11 mouse cellular contexts compared by ENCODE assay signal in the genomic region with DNA sequence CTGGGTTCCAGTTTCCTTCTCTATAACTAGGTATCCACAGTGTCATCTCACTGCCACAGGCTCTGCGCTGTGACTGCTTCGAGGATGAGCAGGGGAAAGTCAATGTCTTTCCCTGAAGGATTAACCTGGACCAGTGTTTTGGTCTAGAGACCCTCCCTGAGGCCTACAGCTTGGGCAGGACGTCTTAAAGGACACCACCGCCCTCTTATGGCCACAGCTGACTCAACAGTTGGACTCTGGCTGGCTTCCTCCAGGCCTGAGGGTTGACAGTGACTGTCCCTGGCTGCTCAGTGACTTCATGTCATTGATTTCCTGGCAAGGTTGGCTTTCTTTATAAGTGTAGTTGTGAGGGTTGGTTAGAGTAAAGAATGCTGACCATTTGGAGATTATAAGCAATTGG. TPM values are rescaled to one million over a fixed set of nuclear protein-coding genes. Genes with fewer than 3 reads are reported as not detected.
DNase-seq lines count a peak whose midpoint lies in the region; ATAC-seq and TF ChIP-seq lines count a peak whose summit lies in the region.
"Had no signal": no experiment of that assay in that cellular context is flagged by ENCODE, and none has a peak within 500 bp of the region (broad histone marks: within the 10 kb centered on the region; RNA-seq: fewer than 3 reads in every experiment).

No protein-coding gene starts in this region.

- peaks cover 6% of the 10 kb centered on the region; the same call in 1 of the 2 replicates for H3K27me3 ChIP-seq in forebrain, postnatal 0 days (ENCODE audit: insufficient read depth, low read length)
- peaks cover 18% of the 10 kb centered on the region for H3K27me3 ChIP-seq in forebrain, embryonic 12.5 days
- peaks cover 11% of the 10 kb centered on the region; the same call in 1 of the 2 replicates for H3K27me3 ChIP-seq in midbrain, embryonic 11.5 days (ENCODE audit: control insufficient read depth, insufficient read depth, low read length)
- peaks cover 9% of the 10 kb centered on the region for H3K27me3 ChIP-seq in midbrain, embryonic 16.5 days (ENCODE audit: control insufficient read depth, insufficient read depth, low read depth, low read length)
- peaks cover 12% of the 10 kb centered on the region; the same call in 1 of the 2 replicates for H3K27me3 ChIP-seq in neural tube, embryonic 11.5 days (ENCODE audit: control insufficient read depth, insufficient read depth, low read length)

- no peaks in the 10 kb centered on the region for H3K4me1 ChIP-seq in forebrain, postnatal 0 days (ENCODE audit: insufficient read depth)
- H3K4me1 ChIP-seq in forebrain, embryonic 12.5 days = peaks cover 15% of the 10 kb centered on the region
- H3K4me1 ChIP-seq in midbrain, embryonic 11.5 days (ENCODE audit: control insufficient read depth, insufficient read depth, low read length) = peaks cover 8% of the 10 kb centered on the region
- H3K4me1 ChIP-seq in midbrain, embryonic 16.5 days (ENCODE audit: control insufficient read depth, insufficient read depth, low read length) = peaks cover 11% of the 10 kb centered on the region
- H3K4me1 ChIP-seq in neural tube, embryonic 11.5 days (ENCODE audit: control insufficient read depth, insufficient read depth, low read length) = no peaks in the 10 kb centered on the region

- no peak for ATAC-seq in forebrain, postnatal 0 days
- ATAC-seq in forebrain, embryonic 12.5 days (ENCODE audit: low FRiP score) = no peak
- ATAC-seq in midbrain, embryonic 11.5 days (ENCODE audit: low FRiP score) = no peak
- ATAC-seq in midbrain, embryonic 16.5 days = no peak
- ATAC-seq in neural tube, embryonic 11.5 days (ENCODE audit: insufficient read depth, low FRiP score, low TSS enrichment) = no peak
- ATAC-seq: activated CD4-positive, CD25-positive, alpha-beta regulatory T cell, adult 4 months had no signal

- H3K4me3 ChIP-seq in forebrain, postnatal 0 days (ENCODE audit: low read depth, low read length) = no peak overlapping the region
- H3K4me3 ChIP-seq in forebrain, embryonic 12.5 days (replicated peaks) = no peak overlapping the region
- no peak overlapping the region for H3K4me3 ChIP-seq in midbrain, embryonic 11.5 days (ENCODE audit: low read depth, low read length)
- H3K4me3 ChIP-seq in midbrain, embryonic 16.5 days (ENCODE audit: low read depth, low read length) = no peak overlapping the region
- H3K4me3 ChIP-seq in neural tube, embryonic 11.5 days (ENCODE audit: low read depth, low read length) = no peak overlapping the region
- H3K4me3 ChIP-seq: megakaryocyte, embryonic 14.5 days had no signal

- H3K9me3 ChIP-seq in forebrain, postnatal 0 days (ENCODE audit: low read length) = no peaks in the 10 kb centered on the region
- H3K9me3 ChIP-seq in forebrain, embryonic 12.5 days = no peaks in the 10 kb centered on the region
- H3K9me3 ChIP-seq in midbrain, embryonic 11.5 days (ENCODE audit: control insufficient read depth, low read length) = no peaks in the 10 kb centered on the region
- H3K9me3 ChIP-seq in midbrain, embryonic 16.5 days (replicated peaks; ENCODE audit: control insufficient read depth, low read length, poor library complexity, severe bottlenecking) = no peaks in the 10 kb centered on the region
- no peaks in the 10 kb centered on the region for H3K9me3 ChIP-seq in neural tube, embryonic 11.5 days (ENCODE audit: control insufficient read depth, low read length)
- H3K9me3 ChIP-seq: megakaryocyte, embryonic 14.5 days had no signal

- no peak overlapping the region for H3K9ac ChIP-seq in forebrain, postnatal 0 days
- H3K9ac ChIP-seq in forebrain, embryonic 12.5 days = no peak overlapping the region
- H3K9ac ChIP-seq in midbrain, embryonic 11.5 days (ENCODE audit: low read length) = no peak overlapping the region
- H3K9ac ChIP-seq in midbrain, embryonic 16.5 days (ENCODE audit: low read depth, low read length) = no peak overlapping the region
- H3K9ac ChIP-seq in neural tube, embryonic 11.5 days (ENCODE audit: low read length) = no peak overlapping the region

- H3K36me3 ChIP-seq in forebrain, postnatal 0 days (ENCODE audit: insufficient read depth) = no peaks in the 10 kb centered on the region
- no peaks in the 10 kb centered on the region for H3K36me3 ChIP-seq in forebrain, embryonic 12.5 days (replicated peaks)
- H3K36me3 ChIP-seq in midbrain, embryonic 11.5 days (ENCODE audit: control insufficient read depth, insufficient read depth, low read length) = no peaks in the 10 kb centered on the region
- no peaks in the 10 kb centered on the region for H3K36me3 ChIP-seq in midbrain, embryonic 16.5 days (ENCODE audit: control insufficient read depth, insufficient read depth, low read length)
- H3K36me3 ChIP-seq in neural tube, embryonic 11.5 days (ENCODE audit: control insufficient read depth, insufficient read depth, low read length) = no peaks in the 10 kb centered on the region

- peak; percentile 54 for TF ChIP-seq CTCF in forebrain, postnatal 0 days (IDR thresholded peaks at IDR 0.05; ENCODE audit: low read depth)

- H3K27ac ChIP-seq in forebrain, postnatal 0 days (ENCODE audit: low read depth, low read length) = no peak overlapping the region
- no peak overlapping the region for H3K27ac ChIP-seq in forebrain, embryonic 12.5 days
- no peak overlapping the region for H3K27ac ChIP-seq in midbrain, embryonic 11.5 days (ENCODE audit: low read depth, low read length)
- no peak overlapping the region for H3K27ac ChIP-seq in midbrain, embryonic 16.5 days (ENCODE audit: low read length)
- no peak overlapping the region for H3K27ac ChIP-seq in neural tube, embryonic 11.5 days (ENCODE audit: low read depth, low read length)

- 20% methylated on average over 4 of the region's 4 CpGs for WGBS in forebrain, postnatal 0 days
- WGBS in forebrain, embryonic 12.5 days = 23% methylated on average over 4 of the region's 4 CpGs
- 19% methylated on average over 4 of the region's 4 CpGs for WGBS in midbrain, embryonic 11.5 days
- 22% methylated on average over 4 of the region's 4 CpGs for WGBS in midbrain, embryonic 16.5 days
- WGBS in neural tube, embryonic 11.5 days = 31% methylated on average over 4 of the region's 4 CpGs

- DNase-seq in forebrain, postnatal 0 days = no peak
- peak; percentile 92 for DNase-seq in midbrain, embryonic 11.5 days (ENCODE audit: low spot score, missing footprints)
- peak; percentile 82 for DNase-seq in embryo, embryonic 10 days (ENCODE audit: low spot score)
- peak; percentile 45 for DNase-seq in neural tube, embryonic 11.5 days (ENCODE audit: low spot score)
- no peak for DNase-seq in left cerebral cortex, adult 8-10 months (ENCODE audit: low spot score in 2 of 2)
- no peak for DNase-seq in cerebellum, postnatal 25 days

- H3K4me2 ChIP-seq in forebrain, postnatal 0 days (ENCODE audit: low read depth) = no peak overlapping the region
- no peak overlapping the region for H3K4me2 ChIP-seq in forebrain, embryonic 12.5 days
- no peak overlapping the region for H3K4me2 ChIP-seq in midbrain, embryonic 11.5 days
- no peak overlapping the region for H3K4me2 ChIP-seq in midbrain, embryonic 16.5 days (ENCODE audit: low read length)
- no peak overlapping the region for H3K4me2 ChIP-seq in neural tube, embryonic 11.5 days (ENCODE audit: low read depth)

RNA-seq across cellular contexts. Expression of a gene that starts 3.2 kb away (rescaled TPM):
- total RNA-seq in forebrain, postnatal 0 days (2014; rRNA removed) = 33.4 and 41.9 TPM in 2 replicates
- polyA plus RNA-seq in forebrain, postnatal 0 days (2015; fragmentation: Nextera tagmentation; extraction: Ambion mirVana) = 28.4 and 34.0 TPM in 2 replicates
- polyA plus RNA-seq in forebrain, embryonic 12.5 days (2016; fragmentation: Nextera tagmentation; extraction: Ambion mirVana) = 57.8 and 60.7 TPM in 2 replicates
- 70.1 and 70.2 TPM in 2 replicates for polyA plus RNA-seq in midbrain, embryonic 11.5 days (2014; fragmentation: Nextera tagmentation; extraction: Ambion mirVana)
- 40.0 and 42.2 TPM in 2 replicates for polyA plus RNA-seq in midbrain, embryonic 16.5 days (2015; fragmentation: Nextera tagmentation; extraction: Ambion mirVana)
- polyA plus RNA-seq in neural tube, embryonic 11.5 days (2014; fragmentation: Nextera tagmentation; extraction: Ambion mirVana) = 54.7 and 64.5 TPM in 2 replicates
- 10 to 100 TPM; 20.9 to 26.0 (median 24.4) TPM for total RNA-seq in left cerebral cortex, adult 8-10 months (2022)

RNA-seq across cellular contexts. Expression of a gene that starts 20.8 kb away (rescaled TPM):
- total RNA-seq in forebrain, postnatal 0 days (2014; rRNA removed) = 48.1 and 54.0 TPM in 2 replicates
- polyA plus RNA-seq in forebrain, postnatal 0 days (2015; fragmentation: Nextera tagmentation; extraction: Ambion mirVana) = 12.4 and 12.5 TPM in 2 replicates
- polyA plus RNA-seq in forebrain, embryonic 12.5 days (2016; fragmentation: Nextera tagmentation; extraction: Ambion mirVana) = 44.4 and 47.3 TPM in 2 replicates
- 28.4 and 33.0 TPM in 2 replicates for polyA plus RNA-seq in midbrain, embryonic 11.5 days (2014; fragmentation: Nextera tagmentation; extraction: Ambion mirVana)
- 16.7 and 17.5 TPM in 2 replicates for polyA plus RNA-seq in midbrain, embryonic 16.5 days (2015; fragmentation: Nextera tagmentation; extraction: Ambion mirVana)
- 48.4 and 49.0 TPM in 2 replicates for polyA plus RNA-seq in neural tube, embryonic 11.5 days (2014; fragmentation: Nextera tagmentation; extraction: Ambion mirVana)
- total RNA-seq in left cerebral cortex, adult 8-10 months (2022) = 10 to 100 TPM; 47.1 to 49.9 (median 47.7) TPM

RNA-seq across cellular contexts. Expression of a gene that starts 27.5 kb away (rescaled TPM):
- 0.62 and 2.5 TPM in 2 replicates for total RNA-seq in forebrain, postnatal 0 days (2014; rRNA removed)
- 1.0 and 1.9 TPM in 2 replicates for polyA plus RNA-seq in forebrain, postnatal 0 days (2015; fragmentation: Nextera tagmentation; extraction: Ambion mirVana)
- 5.4 and 6.7 TPM in 2 replicates for polyA plus RNA-seq in forebrain, embryonic 12.5 days (2016; fragmentation: Nextera tagmentation; extraction: Ambion mirVana)
- polyA plus RNA-seq in midbrain, embryonic 11.5 days (2014; fragmentation: Nextera tagmentation; extraction: Ambion mirVana) = 11.3 and 11.7 TPM in 2 replicates
- 1.4 and 2.3 TPM in 2 replicates for polyA plus RNA-seq in midbrain, embryonic 16.5 days (2015; fragmentation: Nextera tagmentation; extraction: Ambion mirVana)
- 16.4 and 23.0 TPM in 2 replicates for polyA plus RNA-seq in neural tube, embryonic 11.5 days (2014; fragmentation: Nextera tagmentation; extraction: Ambion mirVana)
- total RNA-seq in left cerebral cortex, adult 8-10 months (2022) = 1 to 10 TPM in 2 of 4 experiments, under 1 TPM in 2; 0.18 to 1.6 (median 0.97) TPM
- total RNA-seq: heart, adult 18-20 months had no signal
- polyA plus RNA-seq: activated CD4-positive, CD25-positive, alpha-beta regulatory T cell, adult 4 months had no signal

Comparison
In these comparisons a context has a peak if more than half of its experiments do, and no peak if none do; other contexts are left out.
1. DNase-seq: peak in midbrain, embryonic 11.5 days (single experiment), embryo, embryonic 10 days (single experiment) and neural tube, embryonic 11.5 days (single experiment); none in forebrain, postnatal 0 days (single experiment), left cerebral cortex, adult 8-10 months (0 of 2) and cerebellum, postnatal 25 days (0 of 2).